ENCODE assay signal across 8 mouse cellular contexts in the genomic region with DNA sequence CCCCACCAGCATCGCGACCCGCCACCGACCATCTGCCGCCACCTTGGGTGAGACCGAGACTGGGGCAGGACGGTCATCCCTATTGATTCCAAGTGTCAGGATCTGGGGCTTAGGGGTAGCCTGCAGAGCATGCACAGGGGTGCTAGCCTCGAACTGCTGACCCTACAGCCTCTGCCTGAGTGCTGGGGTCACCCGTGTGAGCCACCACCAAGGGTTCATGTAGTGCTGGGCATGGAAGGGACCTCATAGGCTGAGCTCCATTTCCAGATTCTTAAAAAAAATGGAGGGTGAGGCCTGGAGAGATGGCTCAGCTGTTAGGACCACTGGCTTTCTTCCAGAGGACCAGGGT. TPM values are rescaled to one million over a fixed set of nuclear protein-coding genes. Genes with fewer than 3 reads are reported as not detected.
DNase-seq lines count a peak whose midpoint lies in the region; ATAC-seq and TF ChIP-seq lines count a peak whose summit lies in the region.

No protein-coding gene starts in this region.

- H3K27ac ChIP-seq in heart, embryonic 10.5 days: peak overlapping the region; percentile 79
- no peak overlapping the region for H3K27ac ChIP-seq in stomach, embryonic 14.5 days (ENCODE audit: low read length)
- no peak overlapping the region for H3K27ac ChIP-seq in stomach, postnatal 0 days (replicated peaks)
- H3K27ac ChIP-seq in liver, embryonic 12.5 days: no peak overlapping the region

- peak overlapping the region; percentile 100 for H3K4me2 ChIP-seq in stomach, embryonic 14.5 days (replicated peaks; ENCODE audit: low read depth, low read length)
- no peak overlapping the region for H3K4me2 ChIP-seq in stomach, postnatal 0 days (replicated peaks; ENCODE audit: low read depth)
- H3K4me2 ChIP-seq in liver, embryonic 12.5 days: peak overlapping the region; percentile 98

- DNase-seq in heart, embryonic 10.5 days (ENCODE audit: low spot score): no peak
- no peak for DNase-seq in heart, adult 8-10 months (ENCODE audit: low spot score)
- no peak for DNase-seq in stomach, postnatal 0 days (ENCODE audit: low spot score)
- no peak for DNase-seq in layer of hippocampus, adult 9-11 months
- DNase-seq in thymus, postnatal 10 days (ENCODE audit: low spot score in 2 of 2): no peak
- no peak for DNase-seq in spleen, postnatal 4 days (ENCODE audit: low spot score in 2 of 2)

- H3K9ac ChIP-seq in stomach, embryonic 14.5 days (replicated peaks; ENCODE audit: low read depth, low read length): no peak overlapping the region
- H3K9ac ChIP-seq in stomach, postnatal 0 days (ENCODE audit: low read length): no peak overlapping the region
- no peak overlapping the region for H3K9ac ChIP-seq in liver, embryonic 12.5 days

- 0 out of 2 replicates have a peak, but pooled peaks cover 4% of the 10 kb centered on the region for H3K9me3 ChIP-seq in heart, embryonic 10.5 days
- H3K9me3 ChIP-seq in stomach, embryonic 14.5 days (ENCODE audit: control insufficient read depth, low read depth, low read length): no peaks in the 10 kb centered on the region
- no peaks in the 10 kb centered on the region for H3K9me3 ChIP-seq in stomach, postnatal 0 days (ENCODE audit: control insufficient read depth, low read length)
- H3K9me3 ChIP-seq in liver, embryonic 12.5 days (replicated peaks): no peaks in the 10 kb centered on the region

- H3K4me3 ChIP-seq in heart, embryonic 10.5 days: peak overlapping the region; percentile 76
- H3K4me3 ChIP-seq in stomach, embryonic 14.5 days (ENCODE audit: low read depth, low read length): no peak overlapping the region
- H3K4me3 ChIP-seq in stomach, postnatal 0 days (ENCODE audit: low read depth, low read length): no peak overlapping the region
- H3K4me3 ChIP-seq in liver, embryonic 12.5 days: peak overlapping the region; percentile 64

- no peak for TF ChIP-seq CTCF in stomach, postnatal 0 days (IDR thresholded peaks at IDR 0.05; ENCODE audit: low read depth)

- H3K27me3 ChIP-seq in heart, embryonic 10.5 days (ENCODE audit: insufficient read depth, poor library complexity, severe bottlenecking): peaks cover 21% of the 10 kb centered on the region; the same call in 1 of the 2 replicates
- H3K27me3 ChIP-seq in stomach, embryonic 14.5 days (ENCODE audit: control insufficient read depth, insufficient read depth, low read length): no peaks in the 10 kb centered on the region
- no peaks in the 10 kb centered on the region for H3K27me3 ChIP-seq in stomach, postnatal 0 days (ENCODE audit: control insufficient read depth, insufficient read depth, low read length)
- H3K27me3 ChIP-seq in liver, embryonic 12.5 days (replicated peaks): peaks cover 26% of the 10 kb centered on the region

- peak; percentile 28; the same call in 1 of the 2 replicates for ATAC-seq in stomach, embryonic 14.5 days (ENCODE audit: insufficient number of reproducible peaks, insufficient read depth, low FRiP score, low read depth)
- no peak for ATAC-seq in stomach, postnatal 0 days (ENCODE audit: low FRiP score, low TSS enrichment)
- 0 out of 2 replicates have a peak, but pooled peaks have one; percentile 4 for ATAC-seq in liver, embryonic 12.5 days

- TF ChIP-seq EP300 in stomach, postnatal 0 days (optimal IDR thresholded peaks at IDR 0.05): no peak

- H3K36me3 ChIP-seq in heart, embryonic 10.5 days: no peaks in the 10 kb centered on the region
- H3K36me3 ChIP-seq in stomach, embryonic 14.5 days (ENCODE audit: control insufficient read depth, insufficient read depth, low read length): no peaks in the 10 kb centered on the region
- H3K36me3 ChIP-seq in stomach, postnatal 0 days (ENCODE audit: control insufficient read depth, insufficient read depth, low read length): no peaks in the 10 kb centered on the region
- H3K36me3 ChIP-seq in liver, embryonic 12.5 days: no peaks in the 10 kb centered on the region

- peaks cover 41% of the 10 kb centered on the region for H3K4me1 ChIP-seq in heart, embryonic 10.5 days
- peaks cover 14% of the 10 kb centered on the region; the same call in 1 of the 2 replicates for H3K4me1 ChIP-seq in stomach, embryonic 14.5 days (ENCODE audit: control insufficient read depth, insufficient read depth, low read length)
- no peaks in the 10 kb centered on the region for H3K4me1 ChIP-seq in stomach, postnatal 0 days (replicated peaks; ENCODE audit: control insufficient read depth, insufficient read depth)
- H3K4me1 ChIP-seq in liver, embryonic 12.5 days: peaks cover 37% of the 10 kb centered on the region

- 18% methylated on average over 9 of the region's 9 CpGs for WGBS in heart, embryonic 10.5 days
- WGBS in stomach, embryonic 14.5 days: 9% methylated on average over 9 of the region's 9 CpGs
- WGBS in stomach, postnatal 0 days: 17% methylated on average over 9 of the region's 9 CpGs
- WGBS in liver, embryonic 12.5 days (ENCODE audit: insufficient replicate concordance): 20% methylated on average over 9 of the region's 9 CpGs

RNA-seq across cellular contexts. Expression of a gene that starts 0.4 kb away (rescaled TPM):
- polyA plus RNA-seq in heart, embryonic 10.5 days (2016; fragmentation: Nextera tagmentation; extraction: Ambion mirVana): 0.59 and 0.67 TPM in 2 replicates
- under 1 TPM in 1 of 4 experiments, not detected in 3; 0.24 TPM for total RNA-seq in heart, adult 8-10 months (2022)
- polyA plus RNA-seq in stomach, embryonic 14.5 days (2014; fragmentation: Nextera tagmentation; extraction: Ambion mirVana): 2.3 and 2.9 TPM in 2 replicates
- polyA plus RNA-seq in stomach, postnatal 0 days (2015; fragmentation: Nextera tagmentation; extraction: Ambion mirVana): 1.1 and 1.7 TPM in 2 replicates
- 0.44 and 0.53 TPM in 2 replicates for polyA plus RNA-seq in liver, embryonic 12.5 days (2016; fragmentation: Nextera tagmentation; extraction: Ambion mirVana)

Comparison
In these comparisons a context has a peak if more than half of its experiments do, and no peak if none do; other contexts are left out.
1. H3K4me3 ChIP-seq: peak in heart, embryonic 10.5 days (single experiment) and liver, embryonic 12.5 days (single experiment); none in stomach, embryonic 14.5 days (single experiment) and stomach, postnatal 0 days (single experiment).